In the genomic region with DNA sequence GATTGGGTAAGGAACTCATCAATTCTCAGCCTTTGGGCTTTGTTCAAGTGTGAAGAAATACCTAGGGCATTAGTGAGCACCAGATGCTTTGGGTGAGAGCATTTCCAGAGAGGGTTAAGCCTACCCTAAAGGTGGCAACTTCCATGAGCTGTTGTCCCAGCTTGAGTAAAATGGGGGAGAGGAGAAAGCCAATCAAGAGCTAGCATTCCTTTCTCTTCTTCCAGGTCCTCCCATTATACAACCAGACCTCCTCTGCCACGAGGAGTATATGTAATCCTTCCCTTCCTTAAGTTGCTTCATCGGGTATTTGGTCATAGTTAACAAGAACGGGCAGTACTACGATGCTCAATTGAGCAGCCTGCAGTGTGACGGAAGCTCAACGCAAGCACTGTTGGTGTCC, we compare ENCODE assay signal across 28 mouse cellular contexts.
"Had no signal": no experiment of that assay in that cellular context is flagged by ENCODE, and none has a peak within 500 bp of the region (broad histone marks: within the 10 kb centered on the region; RNA-seq: fewer than 3 reads in every experiment).

No protein-coding gene starts in this region.

- H3K9me3 ChIP-seq: embryonic facial prominence, embryonic 10.5 days; embryonic facial prominence, embryonic 12.5 days; embryonic facial prominence, embryonic 15.5 days; forebrain, embryonic 10.5 days; forebrain, embryonic 12.5 days; forebrain, embryonic 13.5 days; forebrain, embryonic 15.5 days had no signal

- H3K36me3 ChIP-seq: embryonic facial prominence, embryonic 10.5 days; embryonic facial prominence, embryonic 12.5 days; embryonic facial prominence, embryonic 13.5 days; embryonic facial prominence, embryonic 15.5 days; forebrain, embryonic 12.5 days; forebrain, embryonic 15.5 days had no signal

- ATAC-seq: forebrain, embryonic 13.5 days; forebrain, embryonic 14.5 days; forebrain, embryonic 15.5 days; forebrain, embryonic 16.5 days; forebrain, postnatal 0 days had no signal

- H3K4me3 ChIP-seq: embryonic facial prominence, embryonic 10.5 days; embryonic facial prominence, embryonic 12.5 days; embryonic facial prominence, embryonic 13.5 days; embryonic facial prominence, embryonic 15.5 days; erythroblast, embryonic 14.5 days; forebrain, embryonic 10.5 days; forebrain, embryonic 12.5 days; forebrain, embryonic 13.5 days; forebrain, embryonic 15.5 days; gastrocnemius, adult 2 months; heart, adult 2 months had no signal

- DNase-seq: cerebellum, adult 8-10 months; cerebellum, adult 9-10 months; cerebellum, adult 9-11 months; cerebellum, postnatal 10 days; cerebellum, postnatal 14 days; cerebellum, postnatal 25 days; cerebellum, postnatal 36 days; embryo, embryonic 11 days; forebrain, postnatal 0 days; gastrocnemius, adult 2 months; gastrocnemius, postnatal 10 days; gastrocnemius, postnatal 14 days; gastrocnemius, postnatal 25 days; gastrocnemius, postnatal 36 days; heart, adult 11 months; heart, adult 18-20 months; heart, adult 2 months had no signal

- H3K27ac ChIP-seq: embryonic facial prominence, embryonic 10.5 days; embryonic facial prominence, embryonic 12.5 days; embryonic facial prominence, embryonic 13.5 days; embryonic facial prominence, embryonic 15.5 days; forebrain, embryonic 10.5 days; forebrain, embryonic 12.5 days; forebrain, embryonic 13.5 days; forebrain, embryonic 15.5 days; gastrocnemius, adult 2 months; heart, adult 2 months had no signal

- H3K4me2 ChIP-seq: embryonic facial prominence, embryonic 12.5 days; embryonic facial prominence, embryonic 13.5 days; embryonic facial prominence, embryonic 15.5 days; forebrain, embryonic 12.5 days; forebrain, embryonic 13.5 days; forebrain, embryonic 15.5 days had no signal

- H3K27me3 ChIP-seq: embryonic facial prominence, embryonic 12.5 days; embryonic facial prominence, embryonic 13.5 days; embryonic facial prominence, embryonic 15.5 days; forebrain, embryonic 13.5 days; forebrain, embryonic 15.5 days had no signal

- H3K9ac ChIP-seq: embryonic facial prominence, embryonic 12.5 days; embryonic facial prominence, embryonic 13.5 days; embryonic facial prominence, embryonic 15.5 days; forebrain, embryonic 12.5 days; forebrain, embryonic 13.5 days; forebrain, embryonic 15.5 days; forebrain, postnatal 0 days had no signal
